Mouse (Mus musculus) mouse trophoblast stem cell (cell line): ENCODE measurements around the gene Dedd2.

Experiments
- in situ Hi-C, 2 experiments: fragments of 300-500 bp; cut with MseI, MboI; formaldehyde crosslinking; loops; 2 replicates in 1 of 2; 3 replicates in 1 of 2; pipeline ENCODE4 v1.15.1; 2025

Dedd2 gene

GRCm38 (mm10) chr7:25219416-25219750 is 1.0 kb downstream of the Dedd2 start:
- in situ Hi-C loops = no loop called here

- in situ Hi-C loops = no loop called here
Measured at GRCm38 (mm10) chr7:25218705-25219415, 1.6 kb downstream of the Dedd2 start.

GRCm38 (mm10) chr7:25217653-25218395 is 2.6 kb downstream of the Dedd2 start:
- in situ Hi-C loops = no loop called here

- in situ Hi-C loops = no loop called here
Measured at GRCm38 (mm10) chr7:25214172-25214571, 6.2 kb downstream of the Dedd2 start.

- in situ Hi-C loops = no loop called here
Measured at GRCm38 (mm10) chr7:25213099-25213498, 7.3 kb downstream of the Dedd2 start.

GRCm38 (mm10) chr7:25210482-25210881 is 9.9 kb downstream of the Dedd2 start:
- in situ Hi-C loops = no loop called here

- in situ Hi-C loops = no loop called here
Measured at GRCm38 (mm10) chr7:25209161-25209622, 11.2 kb downstream of the Dedd2 start.

- in situ Hi-C loops = no loop called here
Measured at GRCm38 (mm10) chr7:25206094-25206830, 14.2 kb downstream of the Dedd2 start.

- in situ Hi-C loops = no loop called here
Measured at GRCm38 (mm10) chr7:25205355-25206093, 14.9 kb downstream of the Dedd2 start.

GRCm38 (mm10) chr7:25203624-25204023 is 16.8 kb downstream of the Dedd2 start:
- in situ Hi-C loops = no loop called here

GRCm38 (mm10) chr7:25197384-25198018 is 22.9 kb downstream of the Dedd2 start:
- in situ Hi-C loops = no loop called here

GRCm38 (mm10) chr7:25196107-25196506 is 24.3 kb downstream of the Dedd2 start:
- in situ Hi-C loops = no loop called here

GRCm38 (mm10) chr7:25195148-25195547 is 25.3 kb downstream of the Dedd2 start:
- in situ Hi-C loops = no loop called here

- in situ Hi-C loops = no loop called here
Measured at GRCm38 (mm10) chr7:25192110-25192509, 28.3 kb downstream of the Dedd2 start.

GRCm38 (mm10) chr7:25190806-25191205 is 29.6 kb downstream of the Dedd2 start:
- in situ Hi-C loops = no loop called here

- in situ Hi-C loops = loop anchor here (5.0 to 10.0 kb wide), 3 partner anchors 53 to 83 kb away; no protein-coding TSS in a partner anchor
Measured at GRCm38 (mm10) chr7:25187662-25188650, 32.5 kb downstream of the Dedd2 start.

- in situ Hi-C loops = loop anchor here in 1 of 2 experiments (10.0 kb wide), 2 partner anchors 49 to 79 kb away; no protein-coding TSS in a partner anchor
Measured at GRCm38 (mm10) chr7:25184091-25184490, 36.3 kb downstream of the Dedd2 start.

- in situ Hi-C loops = loop anchor here in 1 of 2 experiments (10.0 kb wide), 2 partner anchors 47 to 77 kb away; no protein-coding TSS in a partner anchor
Measured at GRCm38 (mm10) chr7:25181814-25182213, 38.6 kb downstream of the Dedd2 start.

- in situ Hi-C loops = loop anchor here in 1 of 2 experiments (10.0 kb wide), 2 partner anchors 47 to 77 kb away; no protein-coding TSS in a partner anchor
Measured at GRCm38 (mm10) chr7:25181331-25181790, 39.1 kb downstream of the Dedd2 start.
